Mouse (Mus musculus) testis, adult 2 months (tissue): ENCODE measurements around the gene Fign.

Source experiments
- CTCF ChIP-seq: fragments of 200-500 bp; IDR thresholded peaks from 2 replicates; pipeline ENCODE4 v1.5.1; 2012; ENCODE audit warnings: low read depth, mild to moderate bottlenecking, inconsistent platforms, low read length, moderate library complexity; ENCODE audit not compliant: control insufficient read depth, insufficient read depth, insufficient replicate concordance
- POLR2A ChIP-seq: fragments of 200-500 bp; IDR thresholded peaks from 2 replicates; pipeline ENCODE4 v1.6.1; 2012; ENCODE audit warnings: low read depth, mild to moderate bottlenecking, inconsistent platforms, low read length, moderate library complexity; ENCODE audit not compliant: control insufficient read depth

DNA sequence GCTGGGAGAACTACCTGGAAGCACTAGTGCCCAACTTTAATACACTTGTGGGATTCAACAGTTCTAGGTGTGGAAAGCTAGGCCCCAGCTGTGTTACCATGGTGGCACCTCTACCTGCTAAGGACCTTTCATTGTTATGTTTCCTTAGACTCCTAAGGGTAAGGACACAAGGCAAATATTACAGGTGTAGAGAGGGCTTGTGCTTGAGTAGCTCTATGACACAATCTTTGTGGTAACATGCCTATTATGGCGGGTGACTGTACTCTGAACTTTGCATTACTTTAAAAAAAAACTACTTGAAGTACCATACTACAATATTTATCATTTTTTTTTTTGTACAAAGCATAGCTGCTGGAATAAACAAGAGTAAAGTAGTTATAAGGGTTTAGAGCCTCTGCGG lies 112.4 kb downstream of the Fign start:
- no peak for TF ChIP-seq POLR2A
- no peak for TF ChIP-seq CTCF
